Mouse (Mus musculus): Measurements from ENCODE around the gene Noxred1. TPM values are rescaled to one million over a fixed set of nuclear protein-coding genes. Genes with fewer than 3 reads are reported as not detected.

Noxred1 gene
- total and polyA plus RNA-seq, 3 experiments = 0.17 to 0.19 TPM; not detected in 1

- Histone ChIP-seq H3K9me3 (replicated peaks; ENCODE audit: insufficient read depth, low read length) (no peaks in the 10 kb centered on the region), H3K27ac (ENCODE audit: control insufficient read depth, low read depth, low read length) (no peak overlapping the region), H3K36me3 (ENCODE audit: control insufficient read depth in 1 of 2, insufficient read depth in 2 of 2, low read length in 2 of 2) (peaks cover 0 to 19% of the 10 kb centered on the region in 2 experiments; a peak in 2 of 4 replicates), H3K27me3 (ENCODE audit: control insufficient read depth in 1 of 2, insufficient read depth in 2 of 2, low read length in 2 of 2) (no peaks in the 10 kb centered on the region), H3K4me1 (ENCODE audit: control insufficient read depth in 1 of 2, insufficient read depth in 2 of 2, low read length in 2 of 2) (peaks cover 7 to 11% of the 10 kb centered on the region in 2 experiments), H3K9ac (ENCODE audit: control insufficient read depth, low read depth, low read length, poor library complexity, severe bottlenecking) (no peak overlapping the region), H3K79me2 (ENCODE audit: control insufficient read depth, insufficient read depth, low read length, poor library complexity) (peaks cover 13% of the 10 kb centered on the region), H3K4me3 (ENCODE audit: control insufficient read depth in 1 of 2, insufficient read depth in 1 of 2, low read depth in 2 of 2, low read length in 2 of 2) (no peak overlapping the region)
- no peak for DNase-seq (ENCODE audit: low read depth, low spot score)
- no peak for TF ChIP-seq ZC3H11A (IDR thresholded peaks at IDR 0.05; ENCODE audit: low read depth, low read length)
- no peak for TF ChIP-seq CHD1 (IDR thresholded peaks at IDR 0.05; ENCODE audit: low read depth, low read length)
- TF ChIP-seq EP300 (IDR thresholded peaks at IDR 0.05; ENCODE audit: low read depth in 1 of 2, low read length in 2 of 2) = no peak
- TF ChIP-seq UBTF (IDR thresholded peaks at IDR 0.05; ENCODE audit: borderline replicate concordance, insufficient read depth, low read depth, low read length) = no peak
- TF ChIP-seq ZMIZ1 (IDR thresholded peaks at IDR 0.05; ENCODE audit: low read depth, low read length) = no peak
- no peak for TF ChIP-seq NRF1 (IDR thresholded peaks at IDR 0.05; ENCODE audit: insufficient read depth, low read depth, low read length, poor library complexity, severe bottlenecking)
- TF ChIP-seq SMC3 (IDR thresholded peaks at IDR 0.05; ENCODE audit: low read depth, low read length) = no peak
- no peak; the same call in 1 of the 2 replicates for TF ChIP-seq RAD21 (IDR thresholded peaks at IDR 0.05; ENCODE audit: low read depth, low read length)
- TF ChIP-seq MAFK (IDR thresholded peaks at IDR 0.05; ENCODE audit: borderline replicate concordance, low read depth, low read length) = no peak
- no peak for TF ChIP-seq MXI1 (IDR thresholded peaks at IDR 0.05; ENCODE audit: low read depth, low read length)
- TF ChIP-seq GATA1 (IDR thresholded peaks at IDR 0.05; ENCODE audit: low read depth, low read length) = no peak
- no peak for TF ChIP-seq ZKSCAN1 (IDR thresholded peaks at IDR 0.05; ENCODE audit: low read depth, low read length)
- no peak for TF ChIP-seq CTCF (IDR thresholded peaks at IDR 0.05 in 2 of 3, conservative IDR thresholded peaks at IDR 0.05 in 1 of 3; ENCODE audit: control insufficient read depth in 1 of 3, insufficient read depth in 1 of 3, low read depth in 2 of 3, low read length in 3 of 3, poor library complexity in 1 of 3, severe bottlenecking in 1 of 3)
- no peak for TF ChIP-seq HCFC1 (IDR thresholded peaks at IDR 0.05; ENCODE audit: low read depth, low read length)
Observed at GRCm38 (mm10) chr12:87201694-87202093, 36.8 kb downstream of the Noxred1 start.

GRCm38 (mm10) chr12:87199973-87200586 is 38.5 kb downstream of the Noxred1 start, which contains the start of gene Tmed8:
Gene Tmed8, minus strand, starts transcription at chr12:87200454.
- peak within 1 kb of the TSS; percentile 32 for H3K27ac ChIP-seq (ENCODE audit: control insufficient read depth, low read depth, low read length)
- H3K4me3 ChIP-seq (ENCODE audit: control insufficient read depth in 1 of 2, insufficient read depth in 1 of 2, low read depth in 2 of 2, low read length in 2 of 2) = peak within 1 kb of the TSS; percentile 73 to 94
- H3K4me1 ChIP-seq (ENCODE audit: control insufficient read depth in 1 of 2, insufficient read depth in 2 of 2, low read length in 2 of 2) = peaks cover 7 to 11% of the 10 kb centered on the region in 2 experiments
- peaks cover 15% of the 10 kb centered on the region for H3K79me2 ChIP-seq (ENCODE audit: control insufficient read depth, insufficient read depth, low read length, poor library complexity)
- TF ChIP-seq BHLHE40 (IDR thresholded peaks at IDR 0.05; ENCODE audit: borderline replicate concordance, low read depth, low read length) (peak; percentile 64; the same call in 1 of the 2 replicates), MYB (IDR thresholded peaks at IDR 0.05; ENCODE audit: low read depth, low read length) (no peak), POLR2A (IDR thresholded peaks at IDR 0.05; ENCODE audit: control insufficient read depth in 1 of 2, insufficient read depth in 1 of 2, low read depth in 1 of 2, low read length in 2 of 2, poor library complexity in 1 of 2) (peak in 1 of 2 experiments; percentile 56; a peak in 2 of 4 replicates), USF1 (IDR thresholded peaks at IDR 0.05; ENCODE audit: low read depth, low read length) (peak; percentile 36; the same call in 1 of the 2 replicates), MYC (IDR thresholded peaks at IDR 0.05; ENCODE audit: low read depth, low read length) (no peak), SIN3A (IDR thresholded peaks at IDR 0.05; ENCODE audit: low read length) (peak; percentile 75), UBTF (IDR thresholded peaks at IDR 0.05; ENCODE audit: borderline replicate concordance, insufficient read depth, low read depth, low read length) (0 out of 2 replicates have a peak, but pooled peaks have one; percentile 29), NELFE (IDR thresholded peaks at IDR 0.05; ENCODE audit: low read depth, low read length) (peak; percentile 46), MXI1 (IDR thresholded peaks at IDR 0.05; ENCODE audit: low read depth, low read length) (peak; percentile 39), HCFC1 (IDR thresholded peaks at IDR 0.05; ENCODE audit: low read depth, low read length) (peak; percentile 62)
- H3K9me3 ChIP-seq (replicated peaks; ENCODE audit: insufficient read depth, low read length) = no peaks in the 10 kb centered on the region
- DNase-seq (ENCODE audit: low read depth, low spot score) = peak; percentile 82
- peak within 1 kb of the TSS; percentile 94 for H3K9ac ChIP-seq (ENCODE audit: control insufficient read depth, low read depth, low read length, poor library complexity, severe bottlenecking)
- peaks cover 0 to 19% of the 10 kb centered on the region in 2 experiments; a peak in 2 of 4 replicates for H3K36me3 ChIP-seq (ENCODE audit: control insufficient read depth in 1 of 2, insufficient read depth in 2 of 2, low read length in 2 of 2)
- H3K27me3 ChIP-seq (ENCODE audit: control insufficient read depth in 1 of 2, insufficient read depth in 2 of 2, low read length in 2 of 2) = no peaks in the 10 kb centered on the region
